1 mouse cellular context compared by ENCODE assay signal in genomic region chr15:78318338-78319171, GRCm38 (mm10).
TF ChIP-seq lines count a peak whose summit lies in the region.

No protein-coding gene starts in this region.

TF ChIP-seq in MEL, 35 proteins besides CTCF, POLR2A, EP300 and RAD21:
- TF ChIP-seq SIN3A (IDR thresholded peaks at IDR 0.05; ENCODE audit: low read length) (peak; percentile 42; the same call in 1 of the 2 replicates), ETS1 (IDR thresholded peaks at IDR 0.05; ENCODE audit: low read depth, low read length) (peak; percentile 64; the same call in 1 of the 2 replicates), GATA1 (IDR thresholded peaks at IDR 0.05; ENCODE audit: low read depth, low read length) (peak; percentile 82), MEF2A (IDR thresholded peaks at IDR 0.05; ENCODE audit: extremely low read depth, insufficient replicate concordance, low read depth, low read length, poor library complexity, severe bottlenecking) (peak; percentile 52; the same call in 1 of the 2 replicates), MYB (IDR thresholded peaks at IDR 0.05; ENCODE audit: low read depth, low read length) (peak; percentile 7), RCOR1 (IDR thresholded peaks at IDR 0.05; ENCODE audit: low read depth, low read length) (peak; percentile 94), USF1 (IDR thresholded peaks at IDR 0.05; ENCODE audit: low read depth, low read length) (0 out of 2 replicates have a peak, but pooled peaks have one; percentile 10), TAL1 (IDR thresholded peaks at IDR 0.05; ENCODE audit: low read length) (peak; percentile 88), TCF12 (IDR thresholded peaks at IDR 0.05; ENCODE audit: low read depth, low read length) (peak; percentile 90)
